Mouse (Mus musculus) liver, adult 2 months (tissue): Measurements from ENCODE around the gene Spag6l. TPM values are rescaled to one million over a fixed set of nuclear protein-coding genes. Genes with fewer than 3 reads are reported as not detected.

Experiments used
- DNase-seq: peaks from one replicate; pipeline ENCODE4 v3.0.0-alpha.2; 2011; ENCODE audit warnings: low read depth, low spot score; ENCODE audit errors: extremely low read depth
- H3K27ac ChIP-seq: fragments of 200-500 bp; replicated peaks from 2 replicates; pipeline ENCODE4 v1.5.1; 2012; ENCODE audit warnings: low read depth, mild to moderate bottlenecking, control low read depth, inconsistent platforms, low read length; ENCODE audit not compliant: insufficient read depth
- H3K27me3 ChIP-seq: fragments of 200-500 bp; 2 replicates; pipeline ENCODE4 v1.6.1; 2012; ENCODE audit warnings: mild to moderate bottlenecking, moderate library complexity, low read length, inconsistent platforms; ENCODE audit not compliant: control insufficient read depth, insufficient read depth
- H3K36me3 ChIP-seq: fragments of 200-500 bp; 2 replicates; pipeline ENCODE4 v1.6.1; 2012; ENCODE audit warnings: low read length, inconsistent platforms; ENCODE audit not compliant: control insufficient read depth, insufficient read depth
- H3K4me1 ChIP-seq: fragments of 200-500 bp; 2 replicates; pipeline ENCODE4 v1.6.1; 2011; ENCODE audit warnings: low read length; ENCODE audit not compliant: control insufficient read depth, insufficient read depth
- H3K4me3 ChIP-seq: fragments of 200-500 bp; 2 replicates; pipeline ENCODE4 v1.5.1; 2011; ENCODE audit warnings: low read depth, mild to moderate bottlenecking, control low read depth, low read length, moderate library complexity; ENCODE audit not compliant: insufficient read depth
- H3K79me2 ChIP-seq: fragments of 200-500 bp; 2 replicates; pipeline ENCODE4 v1.6.1; 2012; ENCODE audit warnings: inconsistent platforms, mild to moderate bottlenecking, low read length, moderate library complexity; ENCODE audit not compliant: control insufficient read depth, insufficient read depth
- H3K9ac ChIP-seq: fragments of 200-500 bp; 2 replicates; pipeline ENCODE4 v1.6.1; 2012; ENCODE audit warnings: low read depth, mild to moderate bottlenecking, control low read depth, inconsistent platforms, low read length
- CTCF ChIP-seq: fragments of 200-500 bp; IDR thresholded peaks from 2 replicates; pipeline ENCODE4 v1.5.1; 2011; ENCODE audit warnings: low read depth, low read length, control low read depth
- POLR2A ChIP-seq: fragments of 200-500 bp; IDR thresholded peaks from 2 replicates; pipeline ENCODE4 v1.6.1; 2011; ENCODE audit warnings: low read length, control low read depth; ENCODE audit not compliant: insufficient read depth; ENCODE audit errors: extremely low read depth
- WGBS: fragments of 180-500 bp; shearing (Covaris S2); methylation state at CpG from one replicate; pipeline ENCODE4 v1.1.7; 2018; 5-methylcytosine and 5-hydroxymethylcytosine counted together
- polyA plus RNA-seq: library from polyadenylated mRNA; depleted of rRNA; stranded (reverse); fragments of >200 nt; gene quantifications from 2 replicates; pipeline ENCODE4 v1.2.3, GENCODE M21; 2012; rRNA removed
- total RNA-seq: library from RNA; depleted of rRNA; stranded (reverse); fragments of >200 nt; gene quantifications from 2 replicates; pipeline ENCODE4 v1.2.3, GENCODE M21; 2014; rRNA removed

The Spag6l gene
- not detected in 2 replicates for total RNA-seq
- polyA plus RNA-seq, result not detected in 2 replicates

DNA sequence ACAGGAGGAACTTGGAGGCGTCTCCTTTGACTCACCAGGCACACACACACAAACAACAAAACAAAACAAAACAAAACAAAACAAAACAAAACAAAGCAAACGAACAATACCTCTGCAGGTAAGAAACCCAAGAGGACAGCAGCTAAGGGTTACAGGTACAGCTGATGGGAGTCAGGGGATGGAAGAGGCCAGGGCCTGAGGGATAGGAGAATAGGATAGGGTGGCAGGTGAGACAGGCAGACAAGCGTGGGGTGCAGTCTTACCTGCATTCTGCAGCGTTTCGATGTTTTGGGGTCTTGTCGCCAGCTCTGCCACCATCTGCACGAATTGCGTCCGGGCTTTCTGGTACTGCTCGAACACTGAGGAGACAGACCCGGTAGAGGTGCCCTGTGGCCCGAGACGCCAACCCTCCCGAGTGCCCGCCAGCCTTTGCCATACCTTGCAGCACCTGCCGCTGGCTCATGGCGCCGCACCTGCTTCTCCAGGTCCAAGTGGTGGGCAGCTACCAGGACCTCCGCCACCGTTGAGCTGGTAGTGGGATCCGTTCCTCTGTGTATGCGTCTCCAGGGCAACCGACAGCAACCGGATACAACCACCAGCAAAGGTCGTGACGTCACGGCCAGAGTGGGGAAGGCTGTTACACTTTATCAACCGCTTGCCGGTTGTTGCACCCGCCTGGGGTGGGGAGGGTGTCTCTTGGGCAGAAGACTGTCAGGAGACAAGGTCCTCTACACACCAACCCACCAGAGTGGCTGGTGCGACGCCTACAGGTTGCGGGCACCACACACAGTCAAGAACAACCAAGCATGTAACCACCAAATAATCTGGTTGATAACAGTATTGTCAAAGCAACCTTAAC is at the start of gene Spag6l:
Gene Spag6l (minus strand): TSS at position 700 of the 859 bp plus-strand sequence.
- no peak for DNase-seq
- TF ChIP-seq POLR2A (no peak), CTCF (peak; percentile 50)
- H3K27me3 ChIP-seq, result no peaks in the 10 kb centered on the region
- H3K4me1 ChIP-seq, result peaks cover 3% of the 10 kb centered on the region; the same call in 1 of the 2 replicates
- peak within 1 kb of the TSS; percentile 45; the same call in 1 of the 2 replicates for H3K4me3 ChIP-seq
- H3K36me3 ChIP-seq, result no peaks in the 10 kb centered on the region
- no peak within 1 kb of the TSS for H3K9ac ChIP-seq
- no peaks in the 10 kb centered on the region for H3K79me2 ChIP-seq
- 10% methylated on average over 33 of the region's 33 CpGs for WGBS
- no peak within 1 kb of the TSS for H3K27ac ChIP-seq

DNA sequence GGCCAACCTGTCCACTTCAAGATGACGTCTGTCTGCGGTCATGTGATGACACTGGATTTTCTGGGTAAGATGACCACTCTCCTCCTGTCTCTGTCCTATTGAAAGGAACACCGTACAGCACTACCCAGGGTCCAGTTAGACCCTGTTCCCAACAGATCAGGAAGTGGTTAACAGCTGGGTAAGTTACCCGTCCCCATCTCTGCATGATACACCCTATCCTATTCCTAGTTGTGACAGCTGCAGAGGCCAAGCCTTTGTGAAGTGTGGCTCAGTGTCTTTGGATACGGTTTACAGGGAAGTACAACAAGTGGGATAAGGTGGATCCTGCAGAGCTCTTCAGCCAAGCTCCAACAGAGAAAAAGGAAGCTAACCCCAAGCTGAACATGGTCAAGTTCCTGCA is 49.8 kb upstream of the Spag6l start:
- H3K27me3 ChIP-seq, result no peaks in the 10 kb centered on the region
- no peak overlapping the region for H3K9ac ChIP-seq
- H3K36me3 ChIP-seq, result peaks cover 59% of the 10 kb centered on the region
- no peak overlapping the region for H3K4me3 ChIP-seq
- WGBS, result 96% methylated on average over 5 of the region's 5 CpGs
- no peaks in the 10 kb centered on the region for H3K4me1 ChIP-seq
- TF ChIP-seq POLR2A, result no peak
- TF ChIP-seq CTCF, result no peak
- no peak overlapping the region for H3K27ac ChIP-seq
- no peak for DNase-seq
- H3K79me2 ChIP-seq, result peaks cover 2% of the 10 kb centered on the region; the same call in 1 of the 2 replicates

DNA sequence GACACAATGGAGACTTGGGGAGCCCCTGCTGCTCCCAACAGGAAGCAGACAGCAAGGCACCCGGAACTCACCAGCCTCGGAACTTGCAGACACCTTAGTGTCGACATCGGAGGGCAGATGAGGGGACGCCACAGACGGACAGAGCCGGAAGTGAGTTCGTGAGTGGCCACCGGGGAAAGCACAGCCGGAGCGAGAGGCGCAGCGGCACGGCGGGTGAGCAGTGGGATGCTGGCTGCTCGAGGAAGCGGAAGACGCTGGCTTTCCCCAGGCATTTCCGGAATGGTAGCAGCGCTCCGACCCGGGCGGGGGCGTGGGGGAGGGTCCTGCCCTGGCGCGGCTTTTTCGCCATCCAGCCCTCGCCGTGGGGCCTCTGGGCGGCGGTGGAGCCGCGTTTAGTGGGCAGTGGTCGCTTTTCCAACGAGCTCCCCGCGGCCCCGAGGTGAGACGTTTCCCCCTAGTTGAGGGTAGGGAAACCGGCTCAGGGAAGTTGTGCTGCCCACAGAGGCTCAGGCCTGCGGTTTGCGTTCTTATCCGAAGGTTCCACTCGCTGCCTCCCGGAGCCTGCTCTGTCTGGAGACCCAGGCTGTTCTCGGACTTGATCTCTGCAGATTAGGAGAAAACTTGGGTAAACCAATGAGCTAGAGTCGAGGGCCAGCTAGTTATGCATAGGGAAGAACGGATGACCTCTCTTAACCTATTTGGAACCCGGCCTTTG is 41.5 kb upstream of the Spag6l start, which contains the start of the genes Top3b and Vpreb1:
Gene Top3b (plus strand): TSS at position 120 of the 715 bp plus-strand sequence.
Gene Vpreb1 (minus strand): TSS at position 227 of the 715 bp plus-strand sequence.
- Histone ChIP-seq H3K27me3 (no peaks in the 10 kb centered on the region), H3K4me3 (peak within 1 kb of the TSS; percentile 91), H3K4me1 (no peaks in the 10 kb centered on the region), H3K79me2 (peaks cover 3% of the 10 kb centered on the region; the same call in 1 of the 2 replicates), H3K9ac (peak within 1 kb of the TSS; percentile 91), H3K36me3 (peaks cover 6% of the 10 kb centered on the region; the same call in 1 of the 2 replicates), H3K27ac (peak within 1 kb of the TSS; percentile 78)
- TF ChIP-seq CTCF, result peak; percentile 30; the same call in 1 of the 2 replicates
- peak; percentile 62 for TF ChIP-seq POLR2A
- peak; percentile 87 for DNase-seq
- under 1% methylated on average over 49 of the region's 49 CpGs for WGBS

DNA sequence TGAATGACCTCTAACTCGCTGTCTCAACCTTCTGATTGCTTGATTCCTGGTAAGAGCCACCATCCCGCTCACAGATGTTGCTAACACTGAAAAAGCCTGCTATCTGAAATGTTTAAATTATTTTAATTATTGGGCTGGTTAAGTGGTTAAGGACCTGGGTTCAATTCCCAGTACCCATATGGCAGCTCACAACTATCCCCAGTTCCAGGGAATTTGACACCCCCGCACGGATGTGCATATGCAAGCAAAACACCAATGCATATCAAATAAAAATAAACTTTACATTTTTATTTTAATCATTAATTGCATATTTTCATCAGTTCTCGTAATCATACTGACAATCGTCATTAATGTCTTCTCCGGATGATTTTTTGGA is 41.0 kb upstream of the Spag6l start:
- no peak for DNase-seq
- Histone ChIP-seq H3K27ac (no peak overlapping the region), H3K79me2 (peaks cover 3% of the 10 kb centered on the region; the same call in 1 of the 2 replicates), H3K9ac (no peak overlapping the region), H3K4me3 (peak overlapping the region; percentile 91; the same call in 1 of the 2 replicates), H3K36me3 (peaks cover 4% of the 10 kb centered on the region; the same call in 1 of the 2 replicates), H3K4me1 (no peaks in the 10 kb centered on the region), H3K27me3 (no peaks in the 10 kb centered on the region)
- no peak for TF ChIP-seq CTCF
- no peak for TF ChIP-seq POLR2A
- WGBS, result 36% methylated on average over 7 of the region's 7 CpGs

DNA sequence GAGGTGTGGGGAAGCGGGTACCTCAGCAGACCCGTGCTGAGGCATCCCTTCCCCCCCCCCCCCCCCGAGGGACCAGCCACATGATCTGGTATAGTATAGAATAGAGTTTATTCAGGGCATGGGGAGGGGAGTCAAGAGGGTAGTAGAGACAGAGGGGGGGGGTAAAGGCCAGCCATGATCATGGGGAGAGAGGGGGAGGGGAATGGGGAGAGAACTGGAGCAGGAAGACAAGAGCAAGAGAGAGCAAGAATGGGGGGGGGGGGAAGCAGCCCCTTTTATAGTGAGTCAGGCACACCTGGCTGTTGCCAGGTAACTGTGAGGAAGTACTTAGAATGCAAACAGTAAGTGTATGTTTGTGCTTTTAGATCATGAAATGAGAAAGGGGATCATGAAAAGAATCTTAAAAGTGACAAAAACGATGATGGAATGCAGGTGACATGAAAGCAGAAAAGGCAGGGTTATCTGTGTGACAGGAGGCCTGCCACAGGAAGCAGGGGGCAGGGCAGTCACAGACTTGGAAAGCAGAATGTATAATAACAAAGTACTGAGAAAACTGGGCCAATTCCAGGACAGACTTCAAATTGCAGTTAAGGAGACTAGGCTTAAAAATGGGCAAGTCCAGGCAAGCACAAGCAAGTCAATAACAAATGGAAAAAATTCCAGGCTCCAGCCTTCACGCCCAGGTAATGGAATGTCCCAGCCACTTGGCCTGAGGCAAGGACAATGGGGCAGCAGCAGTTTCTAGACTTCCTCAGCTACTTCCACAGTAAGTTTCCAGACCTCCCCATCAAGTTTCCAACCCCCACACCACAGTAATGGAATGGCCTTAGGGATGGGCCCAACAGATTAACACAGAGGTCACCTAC is 36.7 kb upstream of the Spag6l start:
- H3K27me3 ChIP-seq, result no peaks in the 10 kb centered on the region
- TF ChIP-seq CTCF (no peak), POLR2A (no peak)
- H3K36me3 ChIP-seq, result no peaks in the 10 kb centered on the region
- no peak overlapping the region for H3K9ac ChIP-seq
- no peaks in the 10 kb centered on the region for H3K4me1 ChIP-seq
- H3K27ac ChIP-seq, result no peak overlapping the region
- H3K79me2 ChIP-seq, result no peaks in the 10 kb centered on the region
- 58% methylated on average over 4 of the region's 5 CpGs for WGBS
- no peak overlapping the region for H3K4me3 ChIP-seq
- peak; percentile 13 for DNase-seq
